ENCODE assay signal across 15 mouse cellular contexts in genomic region chr2:156974967-156975366, GRCm38 (mm10). TPM values are rescaled to one million over a fixed set of nuclear protein-coding genes. Genes with fewer than 3 reads are reported as not detected.
DNase-seq lines count a peak whose midpoint lies in the region; ATAC-seq lines count a peak whose summit lies in the region.
"Had no signal": no experiment of that assay in that cellular context is flagged by ENCODE, and none has a peak within 500 bp of the region (broad histone marks: within the 10 kb centered on the region; RNA-seq: fewer than 3 reads in every experiment).

No protein-coding gene starts in this region.

- no peaks in the 10 kb centered on the region for H3K9me3 ChIP-seq in kidney, embryonic 16.5 days (ENCODE audit: low read length)
- H3K9me3 ChIP-seq: embryonic facial prominence, embryonic 13.5 days; hindbrain, embryonic 13.5 days; liver, embryonic 12.5 days had no signal

- 29% methylated on average over 2 of the region's 2 CpGs for WGBS in kidney, embryonic 16.5 days

- H3K27me3 ChIP-seq in kidney, embryonic 16.5 days (ENCODE audit: insufficient read depth, low read length): no peaks in the 10 kb centered on the region
- H3K27me3 ChIP-seq: embryonic facial prominence, embryonic 13.5 days; hindbrain, embryonic 13.5 days; liver, embryonic 12.5 days had no signal

- ATAC-seq in kidney, embryonic 16.5 days (ENCODE audit: low FRiP score, low TSS enrichment): peak; percentile 42; the same call in 1 of the 2 replicates
- ATAC-seq in CD4-positive, CD25-positive, alpha-beta regulatory T cell, adult 4 months: peak; percentile 63
- ATAC-seq: forebrain, embryonic 14.5 days; liver, embryonic 12.5 days had no signal

- no peak for DNase-seq in kidney, postnatal 36 days
- peak; percentile 45 for DNase-seq in CD4-positive helper T cell, adult 2 months (ENCODE audit: low read depth, low spot score)
- peak; percentile 14 to 22 for DNase-seq in heart, postnatal 10 days
- DNase-seq in layer of hippocampus, postnatal 36 days: no peak
- DNase-seq in ovary, postnatal 14 days (ENCODE audit: low spot score): no peak
- DNase-seq: adrenal gland, adult 8-10 months; cerebellum, postnatal 14 days; kidney, adult 11 months; right cerebral cortex, postnatal 25 days had no signal

- H3K27ac ChIP-seq in kidney, embryonic 16.5 days (ENCODE audit: low read length): no peak overlapping the region
- H3K27ac ChIP-seq: embryonic facial prominence, embryonic 13.5 days; hindbrain, embryonic 13.5 days; liver, embryonic 12.5 days had no signal

- no peak overlapping the region for H3K4me2 ChIP-seq in kidney, embryonic 16.5 days (replicated peaks; ENCODE audit: low read depth, low read length)
- H3K4me2 ChIP-seq: embryonic facial prominence, embryonic 13.5 days; hindbrain, embryonic 13.5 days; liver, embryonic 12.5 days had no signal

- no peaks in the 10 kb centered on the region for H3K36me3 ChIP-seq in kidney, embryonic 16.5 days (ENCODE audit: insufficient read depth, low read length)
- H3K36me3 ChIP-seq: embryonic facial prominence, embryonic 13.5 days; hindbrain, embryonic 13.5 days had no signal

- H3K9ac ChIP-seq in kidney, embryonic 16.5 days (replicated peaks; ENCODE audit: low read length): no peak overlapping the region
- H3K9ac ChIP-seq: embryonic facial prominence, embryonic 13.5 days; hindbrain, embryonic 13.5 days; liver, embryonic 12.5 days had no signal

- H3K4me3 ChIP-seq in kidney, embryonic 16.5 days (ENCODE audit: low read length): no peak overlapping the region
- H3K4me3 ChIP-seq: embryonic facial prominence, embryonic 13.5 days; hindbrain, embryonic 13.5 days; liver, embryonic 12.5 days had no signal

- H3K4me1 ChIP-seq in kidney, embryonic 16.5 days (ENCODE audit: insufficient read depth, low read length): peaks cover 4% of the 10 kb centered on the region; the same call in 1 of the 2 replicates
- H3K4me1 ChIP-seq: embryonic facial prominence, embryonic 13.5 days had no signal

- intact Hi-C loops in heart, postnatal 10 days (cut with DNase I): no loop called here

RNA-seq across cellular contexts. Expression of gene Ndrg3, which starts 16.9 kb away (rescaled TPM):
- 57.7 and 57.9 TPM in 2 replicates for polyA plus RNA-seq in kidney, embryonic 16.5 days (2015; fragmentation: Nextera tagmentation; extraction: Ambion mirVana)
- 100 to 1,000 TPM; 155 to 181 TPM for polyA plus RNA-seq in CD4-positive, CD25-positive, alpha-beta regulatory T cell, adult 4 months (2017; shearing (Covaris generic))
- 10 to 100 TPM; 25.9 to 26.5 TPM for total RNA-seq in heart, postnatal 10 days (2021)
- total RNA-seq in layer of hippocampus, postnatal 36 days (2021): 100 to 1,000 TPM; 415 to 419 TPM

RNA-seq across cellular contexts. Expression of gene Dsn1, which starts 32.0 kb away (rescaled TPM):
- polyA plus RNA-seq in kidney, embryonic 16.5 days (2015; fragmentation: Nextera tagmentation; extraction: Ambion mirVana): 37.9 and 40.2 TPM in 2 replicates
- polyA plus RNA-seq in CD4-positive, CD25-positive, alpha-beta regulatory T cell, adult 4 months (2017; shearing (Covaris generic)): 10 to 100 TPM; 10.8 to 16.6 TPM
- 10 to 100 TPM in 1 of 2 experiments, 1 to 10 TPM in 1; 7.7 to 10.5 TPM for total RNA-seq in heart, postnatal 10 days (2021)
- 1 to 10 TPM; 3.3 to 5.5 TPM for total RNA-seq in layer of hippocampus, postnatal 36 days (2021)

Comparison
In these comparisons a context has a peak if more than half of its experiments do, and no peak if none do; other contexts are left out.
1. DNase-seq: peak in CD4-positive helper T cell, adult 2 months (single experiment) and heart, postnatal 10 days (2 of 2); none in kidney, postnatal 36 days (0 of 2), layer of hippocampus, postnatal 36 days (0 of 2) and ovary, postnatal 14 days (single experiment).
2. RNA of gene Ndrg3, which starts 16.9 kb away (total RNA-seq): 415 to 419 TPM in layer of hippocampus, postnatal 36 days; 25.9 to 26.5 TPM in heart, postnatal 10 days; every median in the first group is over 10 times any median in the second.